Mouse (Mus musculus) thymus, adult 18-20 months (tissue): ENCODE results near the gene Prox2.

Source experiments
- DNase-seq, 2 experiments: peaks; one replicate each; pipeline ENCODE4 v3.0.0; 2022; ENCODE audit warnings: mixed read lengths in 2 of 2

Prox2 gene

GRCm38 (mm10) chr12:85091190-85091589 is 19.4 kb downstream of the Prox2 start:
- no peak for DNase-seq

GRCm38 (mm10) chr12:85087845-85088244 is 22.7 kb downstream of the Prox2 start:
- no peak for DNase-seq

- no peak for DNase-seq
These were observed 25.6 kb downstream of the Prox2 start for GRCm38 (mm10) chr12:85084941-85085340.

DNA sequence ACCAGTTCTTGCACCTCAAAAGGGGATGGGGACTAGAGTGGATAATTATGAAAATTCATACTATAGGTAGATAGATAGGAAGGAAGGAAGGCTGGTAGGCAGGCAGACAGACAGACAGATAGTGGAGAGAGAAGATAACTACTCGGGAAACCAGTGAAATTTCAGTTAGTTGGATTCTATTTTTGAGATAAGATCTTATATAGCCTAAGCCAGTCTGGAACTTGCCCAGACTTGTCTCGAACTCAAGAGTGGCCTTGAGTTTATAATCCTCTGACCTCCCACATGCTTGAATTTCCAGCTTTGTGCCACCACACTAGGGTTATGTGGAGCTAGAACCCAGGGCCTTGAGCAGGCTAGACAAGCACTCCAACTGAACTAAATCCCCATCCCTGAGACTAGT is 26.3 kb downstream of the Prox2 start:
- no peak for DNase-seq

DNA sequence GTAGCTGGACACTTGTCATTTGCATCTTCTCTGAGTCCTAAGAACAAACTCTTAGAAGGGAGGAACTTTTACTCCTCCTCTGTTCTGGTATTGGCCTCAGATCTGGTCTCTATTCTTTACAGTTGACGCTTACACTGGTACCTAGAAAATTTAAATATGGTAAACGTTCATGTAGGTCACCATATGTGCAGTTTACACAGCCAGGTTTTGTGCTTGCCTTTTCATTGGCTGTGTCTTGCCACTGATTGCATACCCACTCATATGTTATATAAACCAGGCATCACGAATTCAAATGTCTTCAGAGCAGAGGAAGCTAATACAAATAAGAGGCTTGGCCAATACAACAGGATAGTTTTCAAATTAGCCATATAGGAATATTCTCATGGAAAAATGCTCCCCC is 33.5 kb downstream of the Prox2 start:
- no peak for DNase-seq

GRCm38 (mm10) chr12:85071043-85071442 is 39.5 kb downstream of the Prox2 start:
- DNase-seq = no peak

DNA sequence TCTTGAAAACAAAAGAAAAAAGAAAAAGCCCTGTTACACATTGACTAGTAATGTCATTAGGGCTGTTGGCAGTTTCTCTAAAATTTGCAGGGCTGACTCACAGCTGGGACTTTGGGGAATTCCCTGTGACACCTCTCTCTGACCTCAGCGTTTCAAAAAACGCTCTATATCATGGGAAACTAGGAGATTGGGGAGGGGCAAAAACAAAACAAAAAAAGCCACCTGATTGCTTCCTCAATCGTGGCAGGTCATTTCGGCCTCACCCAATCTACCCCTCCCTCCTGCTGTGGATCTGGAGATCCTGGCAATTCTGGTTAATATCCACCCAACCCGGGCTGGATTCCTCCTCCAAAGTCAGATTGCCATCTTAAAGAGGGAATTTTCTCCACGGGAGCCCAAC is 59.3 kb downstream of the Prox2 start:
- no peak for DNase-seq
